Mouse (Mus musculus) MEL (cell line): Measurements from ENCODE around the gene Rab23. TPM values are rescaled to one million over a fixed set of nuclear protein-coding genes. Genes with fewer than 3 reads are reported as not detected.

Experiments
- DNase-seq: peaks from one replicate; pipeline ENCODE4 v3.0.0; 2011; ENCODE audit warnings: low read depth, low spot score
- H3K27ac ChIP-seq: 2 replicates; pipeline ENCODE4 v1.5.1; 2012; ENCODE audit warnings: low read depth, mild to moderate bottlenecking, control low read depth, low read length, moderate library complexity; ENCODE audit not compliant: control insufficient read depth
- H3K27me3 ChIP-seq, 2 experiments: fragments of 150-350 bp in 1 of 2; sonication (generic) in 1 of 2; 2 replicates each; pipeline ENCODE4 v1.6.1; 2012; ENCODE audit warnings: low read length in 2 of 2, mild to moderate bottlenecking in 2 of 2, improper control_type of control experiment in 1 of 2, moderate library complexity in 1 of 2; ENCODE audit not compliant: insufficient read depth in 2 of 2, control insufficient read depth in 1 of 2
- H3K36me3 ChIP-seq, 2 experiments: 2 replicates each; pipeline ENCODE4 v1.6.1; 2012 to 2014; ENCODE audit warnings: low read length in 2 of 2, improper control_type of control experiment in 1 of 2, inconsistent platforms in 1 of 2, mild to moderate bottlenecking in 1 of 2; ENCODE audit not compliant: insufficient read depth in 2 of 2, control insufficient read depth in 1 of 2
- H3K4me1 ChIP-seq, 2 experiments: fragments of 150-350 bp in 1 of 2; sonication (generic) in 1 of 2; 2 replicates each; pipeline ENCODE4 v1.6.1; 2012; ENCODE audit warnings: low read length in 2 of 2, improper control_type of control experiment in 1 of 2, mild to moderate bottlenecking in 1 of 2; ENCODE audit not compliant: insufficient read depth in 2 of 2, control insufficient read depth in 1 of 2
- H3K4me3 ChIP-seq, 2 experiments: fragments of 150-350 bp in 1 of 2; sonication (generic) in 1 of 2; 2 replicates each; pipeline ENCODE4 v1.5.1; 2012; ENCODE audit warnings: low read depth in 2 of 2, low read length in 2 of 2, mild to moderate bottlenecking in 2 of 2, moderate library complexity in 2 of 2, control low read depth in 1 of 2, improper control_type of control experiment in 1 of 2; ENCODE audit not compliant: control insufficient read depth in 1 of 2, insufficient read depth in 1 of 2
- H3K79me2 ChIP-seq: 2 replicates; pipeline ENCODE4 v1.6.1; 2012; ENCODE audit warnings: mild to moderate bottlenecking, low read length, moderate library complexity; ENCODE audit not compliant: control insufficient read depth, poor library complexity, insufficient read depth
- H3K9ac ChIP-seq: 2 replicates; pipeline ENCODE4 v1.6.1; 2012; ENCODE audit warnings: low read depth, mild to moderate bottlenecking, control low read depth, low read length, moderate library complexity; ENCODE audit not compliant: control insufficient read depth, poor library complexity, severe bottlenecking
- H3K9me3 ChIP-seq: fragments of 150-350 bp; sonication (generic); replicated peaks from 2 replicates; pipeline ENCODE4 v1.6.1; 2012; ENCODE audit warnings: mild to moderate bottlenecking, low read length, improper control_type of control experiment, moderate library complexity; ENCODE audit not compliant: insufficient read depth
- CHD1 ChIP-seq: IDR thresholded peaks from 2 replicates; pipeline ENCODE4 v1.6.1; 2012; ENCODE audit warnings: low read depth, mild to moderate bottlenecking, inconsistent platforms, low read length, improper control_type of control experiment
- CHD2 ChIP-seq: IDR thresholded peaks from 2 replicates; pipeline ENCODE4 v1.6.1; 2011; ENCODE audit warnings: low read length, improper control_type of control experiment
- E2F4 ChIP-seq: IDR thresholded peaks from 2 replicates; pipeline ENCODE4 v1.6.1; 2011; ENCODE audit warnings: low read depth, low read length, improper control_type of control experiment, borderline replicate concordance
- ETS1 ChIP-seq: IDR thresholded peaks from 2 replicates; pipeline ENCODE4 v1.6.1; 2012; ENCODE audit warnings: low read depth, mild to moderate bottlenecking, inconsistent platforms, low read length, improper control_type of control experiment, moderate library complexity
- JUND ChIP-seq: IDR thresholded peaks from 2 replicates; pipeline ENCODE4 v1.6.1; 2011; ENCODE audit warnings: low read depth, mild to moderate bottlenecking, improper control_type of control experiment, low read length
- MXI1 ChIP-seq: IDR thresholded peaks from 2 replicates; pipeline ENCODE4 v1.6.1; 2011; ENCODE audit warnings: mild to moderate bottlenecking, low read depth, low read length, improper control_type of control experiment
- NELFE ChIP-seq: IDR thresholded peaks from 2 replicates; pipeline ENCODE4 v1.6.1; 2011; ENCODE audit warnings: low read depth, low read length, improper control_type of control experiment
- NRF1 ChIP-seq: IDR thresholded peaks from 2 replicates; pipeline ENCODE4 v1.6.1; 2014; ENCODE audit warnings: low read depth, mild to moderate bottlenecking, inconsistent platforms, low read length, improper control_type of control experiment, moderate library complexity; ENCODE audit not compliant: poor library complexity, insufficient read depth, severe bottlenecking
- POLR2A ChIP-seq, 2 experiments: IDR thresholded peaks; 2 replicates each; pipeline ENCODE4 v1.6.1; 2011 to 2012; ENCODE audit warnings: low read length in 2 of 2, mild to moderate bottlenecking in 2 of 2, control low read depth in 1 of 2, improper control_type of control experiment in 1 of 2, low read depth in 1 of 2, moderate library complexity in 1 of 2; ENCODE audit not compliant: control insufficient read depth in 1 of 2, insufficient read depth in 1 of 2, poor library complexity in 1 of 2
- POLR2AphosphoS2 ChIP-seq: IDR thresholded peaks from 2 replicates; pipeline ENCODE4 v1.6.1; 2011; ENCODE audit warnings: low read length, improper control_type of control experiment
- POLR2AphosphoS5 ChIP-seq: IDR thresholded peaks from 2 replicates; pipeline ENCODE4 v1.6.1; 2012; ENCODE audit warnings: low read depth, borderline replicate concordance, mild to moderate bottlenecking, inconsistent platforms, low read length, moderate library complexity, mixed read lengths
- RCOR1 ChIP-seq: IDR thresholded peaks from 2 replicates; pipeline ENCODE4 v1.6.1; 2012; ENCODE audit warnings: low read depth, mild to moderate bottlenecking, inconsistent platforms, low read length, improper control_type of control experiment
- SIN3A ChIP-seq: IDR thresholded peaks from 2 replicates; pipeline ENCODE4 v1.6.1; 2012; ENCODE audit warnings: low read length, improper control_type of control experiment, inconsistent platforms
- SMC3 ChIP-seq: IDR thresholded peaks from 2 replicates; pipeline ENCODE4 v1.6.1; 2011; ENCODE audit warnings: low read depth, low read length, improper control_type of control experiment
- TAL1 ChIP-seq: IDR thresholded peaks from 2 replicates; pipeline ENCODE4 v1.6.1; 2012; ENCODE audit warnings: mild to moderate bottlenecking, inconsistent platforms, low read length, moderate library complexity, mixed read lengths
- TBP ChIP-seq: IDR thresholded peaks from 2 replicates; pipeline ENCODE4 v1.8.0; 2011; ENCODE audit warnings: low read depth, low read length, improper control_type of control experiment
- TCF12 ChIP-seq: IDR thresholded peaks from 2 replicates; pipeline ENCODE4 v1.6.1; 2014; ENCODE audit warnings: low read depth, mild to moderate bottlenecking, inconsistent platforms, low read length, improper control_type of control experiment, moderate library complexity
- USF2 ChIP-seq, 2 experiments: IDR thresholded peaks; 2 replicates each; pipeline ENCODE4 v1.6.1; 2011 to 2012; ENCODE audit warnings: improper control_type of control experiment in 2 of 2, low read length in 2 of 2, borderline replicate concordance in 1 of 2, inconsistent platforms in 1 of 2, low read depth in 1 of 2, mild to moderate bottlenecking in 1 of 2; ENCODE audit not compliant: insufficient read depth in 1 of 2
- ZC3H11A ChIP-seq: IDR thresholded peaks from 2 replicates; pipeline ENCODE4 v1.6.1; 2012; ENCODE audit warnings: low read depth, mild to moderate bottlenecking, inconsistent platforms, low read length, improper control_type of control experiment
- polyA plus RNA-seq, 2 experiments: library from polyadenylated mRNA; stranded (reverse) in 1 of 2; unstranded in 1 of 2; fragments of >175 nt in 1 of 2; fragments of >200 nt in 1 of 2; gene quantifications; 2 replicates each; pipeline versions ENCODE4 v1.2.1 to v1.2.4; 2012; ENCODE audit warnings: low replicate concordance in 2 of 2, low read depth in 1 of 2; ENCODE audit not compliant: insufficient read length in 2 of 2, insufficient read depth in 1 of 2, missing spikeins in 1 of 2
- total RNA-seq: library from RNA; depleted of rRNA; stranded (reverse); fragments of 300-350 nt; gene quantifications from 2 replicates; pipeline ENCODE4 v1.2.3, GENCODE M21; 2012

Rab23 gene
- total and polyA plus RNA-seq, 3 experiments = 3.2 to 9.9 TPM; not detected in 1

DNA sequence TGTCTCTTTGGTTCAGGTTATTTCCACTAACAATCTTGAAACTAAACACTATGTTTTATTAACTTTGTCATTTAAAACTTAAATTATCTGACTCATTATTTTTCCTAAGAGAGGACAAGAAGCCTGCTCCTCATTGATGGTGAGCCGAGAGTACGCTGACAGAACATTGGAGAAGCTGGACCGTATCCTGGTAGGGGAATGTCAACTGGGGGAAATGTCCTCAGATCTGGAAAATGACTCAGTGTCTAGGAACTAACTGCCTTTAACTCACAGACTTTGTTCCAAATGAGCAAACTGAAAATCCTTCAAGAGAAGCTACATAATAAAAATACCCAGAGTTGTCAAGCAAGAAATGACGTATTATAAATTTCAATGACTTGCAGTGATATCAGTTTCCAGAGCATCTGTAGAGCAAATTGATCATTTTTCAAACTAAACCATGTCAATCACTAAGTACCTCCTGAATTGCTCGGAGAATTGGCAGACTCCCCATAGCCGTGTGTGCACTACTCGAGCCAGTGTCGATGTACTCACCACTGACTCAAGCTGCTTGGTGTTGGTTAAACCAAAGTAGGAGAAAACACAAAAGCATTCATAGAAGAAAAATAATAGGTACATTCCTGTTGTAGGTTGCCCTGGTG is 30.1 kb upstream of the Rab23 start:
- DNase-seq = no peak
- no peak overlapping the region for H3K4me3 ChIP-seq
- H3K4me1 ChIP-seq = no peaks in the 10 kb centered on the region
- H3K79me2 ChIP-seq = no peaks in the 10 kb centered on the region
- no peaks in the 10 kb centered on the region for H3K36me3 ChIP-seq
- H3K9me3 ChIP-seq = no peaks in the 10 kb centered on the region
- no peak overlapping the region for H3K27ac ChIP-seq
- no peak overlapping the region for H3K9ac ChIP-seq
- peaks cover 0 to 8% of the 10 kb centered on the region in 2 experiments; a peak in 3 of 4 replicates for H3K27me3 ChIP-seq
- TF ChIP-seq ZC3H11A (no peak), JUND (no peak), TCF12 (no peak), TAL1 (no peak), TBP (no peak), ETS1 (no peak), POLR2A (IDR thresholded peaks at IDR 0.05; ENCODE audit: control insufficient read depth in 1 of 2, insufficient read depth in 1 of 2, low read depth in 1 of 2, low read length in 2 of 2, poor library complexity in 1 of 2) (no peak), SMC3 (no peak), E2F4 (no peak)
- TF ChIP-seq, all 39 proteins: peak for 0

DNA sequence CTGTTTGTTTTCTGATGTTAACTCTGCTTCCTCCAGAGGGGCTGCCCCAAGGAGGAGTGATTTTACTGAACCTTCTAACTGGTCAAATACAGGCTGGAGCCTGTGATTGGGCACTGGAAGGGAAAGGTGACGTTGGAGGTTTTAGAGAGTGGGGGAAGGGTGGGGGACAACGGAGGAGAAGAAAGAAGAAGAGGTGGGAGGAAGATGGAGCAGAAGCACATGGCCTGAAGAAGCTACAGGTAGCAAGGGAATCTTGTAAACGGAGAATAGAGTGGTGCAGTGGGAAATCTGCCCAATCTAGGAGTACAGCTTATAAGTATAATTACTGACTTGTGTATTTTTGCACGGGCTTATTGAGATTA is 29.6 kb upstream of the Rab23 start:
- Histone ChIP-seq H3K4me1 (no peaks in the 10 kb centered on the region), H3K4me3 (no peak overlapping the region), H3K27ac (no peak overlapping the region), H3K36me3 (no peaks in the 10 kb centered on the region)
- DNase-seq = no peak
- TF ChIP-seq NRF1 (no peak), POLR2AphosphoS5 (no peak), USF2 (IDR thresholded peaks at IDR 0.05; ENCODE audit: borderline replicate concordance in 1 of 2, insufficient read depth in 1 of 2, low read depth in 1 of 2, low read length in 2 of 2) (no peak), NELFE (no peak), SIN3A (no peak), CHD1 (no peak), RCOR1 (no peak), POLR2AphosphoS2 (no peak), CHD2 (no peak), ETS1 (no peak), MXI1 (no peak), TBP (no peak), TCF12 (no peak)
- TF ChIP-seq, all 39 proteins: peak for 0
- no peak overlapping the region for H3K9ac ChIP-seq
- peaks cover 0 to 8% of the 10 kb centered on the region in 2 experiments; a peak in 3 of 4 replicates for H3K27me3 ChIP-seq
- no peaks in the 10 kb centered on the region for H3K9me3 ChIP-seq
- no peaks in the 10 kb centered on the region for H3K79me2 ChIP-seq
